8 mouse cellular contexts compared by ENCODE assay signal in the genomic region with DNA sequence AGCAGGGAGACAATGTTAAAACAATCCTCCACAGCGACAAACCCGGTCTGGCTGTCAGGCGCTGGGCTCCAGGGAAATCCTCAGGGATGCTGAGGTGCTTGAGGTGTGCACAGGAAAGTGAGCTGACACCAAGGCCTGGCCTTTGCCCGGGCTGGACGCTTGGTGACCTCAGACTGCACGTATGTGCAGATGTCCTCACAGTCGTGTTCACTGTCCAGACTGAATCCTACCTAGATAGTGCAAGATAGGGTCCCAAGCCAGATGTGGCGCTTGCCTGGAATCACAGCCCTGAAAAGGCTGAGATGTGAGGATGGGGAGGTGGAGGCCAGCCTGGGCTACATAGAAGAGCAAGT. TPM values are rescaled to one million over a fixed set of nuclear protein-coding genes. Genes with fewer than 3 reads are reported as not detected.
A peak's percentile ranks its signal among the peaks of the same experiment; 100 is the strongest.
DNase-seq lines count a peak whose midpoint lies in the region; ATAC-seq lines count a peak whose summit lies in the region.

No protein-coding gene starts in this region.

- peak overlapping the region; percentile 76 for H3K4me3 ChIP-seq in kidney, embryonic 16.5 days (ENCODE audit: low read length)
- peak overlapping the region; percentile 77 for H3K4me3 ChIP-seq in embryonic facial prominence, embryonic 11.5 days (ENCODE audit: low read depth, low read length)
- H3K4me3 ChIP-seq in intestine, embryonic 15.5 days (replicated peaks), result peak overlapping the region; percentile 88

- DNase-seq in kidney, postnatal 14 days, result no peak
- DNase-seq in embryonic facial prominence, embryonic 11.5 days (ENCODE audit: low spot score), result no peak
- DNase-seq in gastrocnemius, postnatal 10 days, result no peak
- no peak for DNase-seq in ovary, postnatal 14 days (ENCODE audit: low spot score)
- no peak for DNase-seq in frontal cortex, postnatal 14 days (ENCODE audit: low spot score in 2 of 2)

- peak; percentile 67 for ATAC-seq in kidney, embryonic 16.5 days (ENCODE audit: low FRiP score, low TSS enrichment)
- ATAC-seq in embryonic facial prominence, embryonic 11.5 days (replicated peaks; ENCODE audit: insufficient number of reproducible peaks, low FRiP score, low TSS enrichment, low read depth), result no peak; the same call in 1 of the 2 replicates
- peak; percentile 62; the same call in 1 of the 2 replicates for ATAC-seq in intestine, embryonic 15.5 days
- peak; percentile 62 for ATAC-seq in monocyte, adult 5-6 weeks (replicated peaks; ENCODE audit: insufficient number of reproducible peaks, low FRiP score, low TSS enrichment, poor library complexity, severe bottlenecking)

- peak overlapping the region; percentile 65; the same call in 1 of the 2 replicates for H3K27ac ChIP-seq in kidney, embryonic 16.5 days (ENCODE audit: low read length)
- H3K27ac ChIP-seq in embryonic facial prominence, embryonic 11.5 days (replicated peaks; ENCODE audit: low read depth, low read length), result no peak overlapping the region
- peak overlapping the region; percentile 82 for H3K27ac ChIP-seq in intestine, embryonic 15.5 days

- H3K4me1 ChIP-seq in kidney, embryonic 16.5 days (ENCODE audit: insufficient read depth, low read length), result peaks cover 9% of the 10 kb centered on the region
- H3K4me1 ChIP-seq in embryonic facial prominence, embryonic 11.5 days (ENCODE audit: control insufficient read depth, insufficient read depth, low read length), result peaks cover 3% of the 10 kb centered on the region; the same call in 1 of the 2 replicates
- peaks cover 4% of the 10 kb centered on the region for H3K4me1 ChIP-seq in intestine, embryonic 15.5 days (replicated peaks)

- peak overlapping the region; percentile 92 for H3K9ac ChIP-seq in kidney, embryonic 16.5 days (replicated peaks; ENCODE audit: low read length)
- peak overlapping the region; percentile 85 for H3K9ac ChIP-seq in embryonic facial prominence, embryonic 11.5 days (replicated peaks; ENCODE audit: low read length)
- H3K9ac ChIP-seq in intestine, embryonic 15.5 days, result peak overlapping the region; percentile 86

- H3K9me3 ChIP-seq in kidney, embryonic 16.5 days (ENCODE audit: low read length), result no peaks in the 10 kb centered on the region
- no peaks in the 10 kb centered on the region for H3K9me3 ChIP-seq in embryonic facial prominence, embryonic 11.5 days (replicated peaks; ENCODE audit: control insufficient read depth, low read length)
- H3K9me3 ChIP-seq in intestine, embryonic 15.5 days, result no peaks in the 10 kb centered on the region

- H3K4me2 ChIP-seq in kidney, embryonic 16.5 days (replicated peaks; ENCODE audit: low read depth, low read length), result peak overlapping the region; percentile 95
- H3K4me2 ChIP-seq in embryonic facial prominence, embryonic 11.5 days (ENCODE audit: low read depth, low read length), result peak overlapping the region; percentile 72
- H3K4me2 ChIP-seq in intestine, embryonic 15.5 days (replicated peaks), result peak overlapping the region; percentile 88

- no peaks in the 10 kb centered on the region for H3K27me3 ChIP-seq in kidney, embryonic 16.5 days (ENCODE audit: insufficient read depth, low read length)
- no peaks in the 10 kb centered on the region for H3K27me3 ChIP-seq in embryonic facial prominence, embryonic 11.5 days (ENCODE audit: control insufficient read depth, insufficient read depth, low read length)
- H3K27me3 ChIP-seq in intestine, embryonic 15.5 days (replicated peaks), result no peaks in the 10 kb centered on the region

- WGBS in kidney, embryonic 16.5 days, result 2% methylated on average over 8 of the region's 8 CpGs
- WGBS in embryonic facial prominence, embryonic 11.5 days, result 2% methylated on average over 8 of the region's 8 CpGs
- under 1% methylated on average over 8 of the region's 8 CpGs for WGBS in intestine, embryonic 15.5 days

- no peaks in the 10 kb centered on the region for H3K36me3 ChIP-seq in kidney, embryonic 16.5 days (ENCODE audit: insufficient read depth, low read length)
- H3K36me3 ChIP-seq in embryonic facial prominence, embryonic 11.5 days (replicated peaks; ENCODE audit: control insufficient read depth, insufficient read depth, low read depth, low read length), result no peaks in the 10 kb centered on the region
- H3K36me3 ChIP-seq in intestine, embryonic 15.5 days, result no peaks in the 10 kb centered on the region

RNA-seq across cellular contexts. Expression of a gene that starts 0.4 kb away (rescaled TPM):
- 63.2 and 66.9 TPM in 2 replicates for polyA plus RNA-seq in kidney, embryonic 16.5 days (2015; fragmentation: Nextera tagmentation; extraction: Ambion mirVana)
- 37.3 and 37.7 TPM in 2 replicates for polyA plus RNA-seq in embryonic facial prominence, embryonic 11.5 days (2014; fragmentation: Nextera tagmentation; extraction: Ambion mirVana)
- 46.5 and 47.6 TPM in 2 replicates for polyA plus RNA-seq in intestine, embryonic 15.5 days (2015; fragmentation: Nextera tagmentation; extraction: Ambion mirVana)
- 6.8 to 18.2 TPM (median 7.0 TPM) in 3 replicates for total RNA-seq in monocyte, adult 5-6 weeks (2017)
- total RNA-seq in gastrocnemius, postnatal 10 days (2021), result 10 to 100 TPM; 29.1 to 31.9 TPM

RNA-seq across cellular contexts. Expression of a gene that starts 21.7 kb away (rescaled TPM):
- polyA plus RNA-seq in kidney, embryonic 16.5 days (2015; fragmentation: Nextera tagmentation; extraction: Ambion mirVana), result 38.4 and 39.5 TPM in 2 replicates
- 35.4 and 43.3 TPM in 2 replicates for polyA plus RNA-seq in embryonic facial prominence, embryonic 11.5 days (2014; fragmentation: Nextera tagmentation; extraction: Ambion mirVana)
- 24.6 TPM in 2 replicates for polyA plus RNA-seq in intestine, embryonic 15.5 days (2015; fragmentation: Nextera tagmentation; extraction: Ambion mirVana)
- total RNA-seq in monocyte, adult 5-6 weeks (2017), result 13.9 to 27.5 TPM (median 18.0 TPM) in 3 replicates
- 10 to 100 TPM; 18.8 to 19.0 TPM for total RNA-seq in gastrocnemius, postnatal 10 days (2021)
